Mouse (Mus musculus) right cerebral cortex, adult 2 months (tissue): Measurements from ENCODE around the gene Tubg1.

Experiments used
- DNase-seq, 2 experiments: peaks; one replicate each; pipeline ENCODE4 v3.0.0; 2021 to 2022; ENCODE audit warnings: low spot score in 2 of 2

Tubg1 gene

GRCm38 (mm10) chr11:101164677-101165580 is 45.2 kb downstream of the Tubg1 start:
- DNase-seq = no peak

GRCm38 (mm10) chr11:101166357-101166756 is 46.6 kb downstream of the Tubg1 start:
- DNase-seq = no peak

GRCm38 (mm10) chr11:101167211-101167962 is 47.6 kb downstream of the Tubg1 start:
- no peak for DNase-seq

GRCm38 (mm10) chr11:101167963-101168300 is 48.2 kb downstream of the Tubg1 start:
- DNase-seq = no peak

GRCm38 (mm10) chr11:101168301-101168980 is 48.7 kb downstream of the Tubg1 start:
- no peak for DNase-seq

- DNase-seq = no peak
Measured at GRCm38 (mm10) chr11:101169301-101170107, 49.8 kb downstream of the Tubg1 start.

- no peak for DNase-seq
Measured at GRCm38 (mm10) chr11:101170354-101170810, 50.6 kb downstream of the Tubg1 start, which contains the start of gene Cntnap1. Gene Cntnap1 (plus strand): TSS chr11:101170523.

GRCm38 (mm10) chr11:101170811-101171610 is 51.3 kb downstream of the Tubg1 start, which contains the start of gene Plekhh3:
Gene Plekhh3 (minus strand): TSS chr11:101171351.
- peak; percentile 96 for DNase-seq

- peak; percentile 73 to 80 for DNase-seq
Measured at GRCm38 (mm10) chr11:101171721-101172433, 52.1 kb downstream of the Tubg1 start.

- no peak for DNase-seq
Measured at GRCm38 (mm10) chr11:101172434-101172815, 52.7 kb downstream of the Tubg1 start.

- no peak for DNase-seq
Measured at GRCm38 (mm10) chr11:101173112-101173511, 53.4 kb downstream of the Tubg1 start.

GRCm38 (mm10) chr11:101173631-101174388 is 54.1 kb downstream of the Tubg1 start:
- DNase-seq = peak in 1 of 2 experiments; percentile 65

- no peak for DNase-seq
Measured at GRCm38 (mm10) chr11:101174389-101174745, 54.6 kb downstream of the Tubg1 start.

- no peak for DNase-seq
Measured at GRCm38 (mm10) chr11:101174851-101175628, 55.3 kb downstream of the Tubg1 start, which contains the start of gene Ccr10. Gene Ccr10 (minus strand): TSS chr11:101175443.

- DNase-seq = no peak
Measured at GRCm38 (mm10) chr11:101175636-101176116, 55.9 kb downstream of the Tubg1 start.
